Mouse (Mus musculus) brain, embryonic 14.5 days (tissue): ENCODE measurements around the gene Il27ra.

Experiments used
- CTCF ChIP-seq: fragments of 200-500 bp; IDR thresholded peaks from 2 replicates; pipeline ENCODE4 v1.5.1; 2012; ENCODE audit warnings: inconsistent platforms, mild to moderate bottlenecking, moderate library complexity, borderline replicate concordance; ENCODE audit not compliant: insufficient read depth, insufficient read length; ENCODE audit errors: extremely low read depth
- POLR2A ChIP-seq: fragments of 200-500 bp; IDR thresholded peaks from 2 replicates; pipeline ENCODE4 v1.6.1; 2012; ENCODE audit warnings: mild to moderate bottlenecking, inconsistent platforms, borderline replicate concordance; ENCODE audit not compliant: poor library complexity, insufficient read depth, insufficient read length, severe bottlenecking; ENCODE audit errors: extremely low read depth

DNA sequence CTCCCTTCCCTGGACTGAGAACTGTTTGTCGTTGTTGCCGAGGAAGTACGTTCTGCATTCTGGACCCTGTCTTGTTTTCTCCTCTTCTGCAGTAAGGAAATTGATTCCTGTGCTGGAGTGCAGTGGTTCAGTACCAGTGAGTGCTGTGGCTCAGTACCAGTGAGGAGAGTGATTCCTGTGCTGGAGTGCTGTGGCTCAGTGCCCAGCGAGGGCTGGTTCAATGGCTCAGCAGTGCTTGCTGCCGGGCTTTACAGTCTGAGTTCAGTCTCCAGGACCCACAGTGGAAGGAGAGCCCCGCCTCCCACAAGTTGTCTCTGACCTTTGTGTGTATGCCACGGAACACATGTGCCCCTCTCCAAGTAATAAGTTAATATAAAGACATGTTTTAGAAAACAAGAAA, 44.8 kb upstream of the Il27ra start:
- TF ChIP-seq CTCF (no peak), POLR2A (no peak)
